Mouse (Mus musculus): ENCODE measurements around the gene Olfr498. TPM values are rescaled to one million over a fixed set of nuclear protein-coding genes. Genes with fewer than 3 reads are reported as not detected.

Olfr498 gene
- polyA plus RNA-seq (2014; fragmentation: Nextera tagmentation; extraction: Ambion mirVana) = not detected in 2 replicates

- Histone ChIP-seq H3K4me1 (ENCODE audit: control insufficient read depth, insufficient read depth, low read length) (no peaks in the 10 kb centered on the region), H3K9ac (replicated peaks; ENCODE audit: low read length) (no peak within 1 kb of the TSS), H3K9me3 (ENCODE audit: control insufficient read depth, low read length) (no peaks in the 10 kb centered on the region), H3K27ac (replicated peaks; ENCODE audit: low read depth, low read length) (no peak within 1 kb of the TSS), H3K27me3 (ENCODE audit: control insufficient read depth, insufficient read depth, low read length) (no peaks in the 10 kb centered on the region), H3K4me2 (ENCODE audit: low read length) (no peak within 1 kb of the TSS), H3K4me3 (replicated peaks; ENCODE audit: low read depth, low read length) (no peak within 1 kb of the TSS), H3K36me3 (ENCODE audit: control insufficient read depth, insufficient read depth, low read length) (no peaks in the 10 kb centered on the region)
- 92% methylated on average over 1 of the region's 1 CpGs for WGBS
- DNase-seq (no peak), ATAC-seq (ENCODE audit: low FRiP score, low TSS enrichment) (no peak)
These were observed at the start of gene Olfr498 for GRCm38 (mm10) chr7:108465026-108465425. Gene Olfr498, plus strand, starts transcription at chr7:108465326.

GRCm38 (mm10) chr7:108420121-108420520 is 45.0 kb upstream of the Olfr498 start, which contains the start of gene Olfr497:
Gene Olfr497, plus strand, starts transcription at chr7:108420421.
- H3K4me3 ChIP-seq (replicated peaks; ENCODE audit: low read depth, low read length) = no peak within 1 kb of the TSS
- no peak for DNase-seq
- H3K27ac ChIP-seq (replicated peaks; ENCODE audit: low read depth, low read length) = no peak within 1 kb of the TSS
- no peak within 1 kb of the TSS for H3K4me2 ChIP-seq (ENCODE audit: low read length)
- H3K9me3 ChIP-seq (ENCODE audit: control insufficient read depth, low read length) = no peaks in the 10 kb centered on the region
- no peaks in the 10 kb centered on the region for H3K4me1 ChIP-seq (ENCODE audit: control insufficient read depth, insufficient read depth, low read length)
- WGBS = 82% methylated on average over 2 of the region's 2 CpGs
- ATAC-seq (ENCODE audit: low FRiP score, low TSS enrichment) = no peak
- no peak within 1 kb of the TSS for H3K9ac ChIP-seq (replicated peaks; ENCODE audit: low read length)
- H3K36me3 ChIP-seq (ENCODE audit: control insufficient read depth, insufficient read depth, low read length) = no peaks in the 10 kb centered on the region
- no peaks in the 10 kb centered on the region for H3K27me3 ChIP-seq (ENCODE audit: control insufficient read depth, insufficient read depth, low read length)

Other genes with a start within 250 kb of the Olfr498 start
- gene Olfr488, start 207.0 kb upstream of the Olfr498 start, polyA plus RNA-seq (2014; fragmentation: Nextera tagmentation; extraction: Ambion mirVana) = not detected in 2 replicates
- not detected in 2 replicates for gene Olfr490, start 176.4 kb upstream of the Olfr498 start, polyA plus RNA-seq (2014; fragmentation: Nextera tagmentation; extraction: Ambion mirVana)
- not detected in 2 replicates for gene Olfr491, start 151.9 kb upstream of the Olfr498 start, polyA plus RNA-seq (2014; fragmentation: Nextera tagmentation; extraction: Ambion mirVana)
- gene Olfr492, start 141.7 kb upstream of the Olfr498 start, polyA plus RNA-seq (2014; fragmentation: Nextera tagmentation; extraction: Ambion mirVana) = not detected in 2 replicates
- gene Olfr493, start 118.3 kb upstream of the Olfr498 start, polyA plus RNA-seq (2014; fragmentation: Nextera tagmentation; extraction: Ambion mirVana) = not detected in 2 replicates
- gene Olfr494, start 100.0 kb upstream of the Olfr498 start, polyA plus RNA-seq (2014; fragmentation: Nextera tagmentation; extraction: Ambion mirVana) = not detected in 2 replicates
- not detected in 2 replicates for gene Olfr495, start 72.2 kb upstream of the Olfr498 start, polyA plus RNA-seq (2014; fragmentation: Nextera tagmentation; extraction: Ambion mirVana)
- gene Olfr497, start 44.9 kb upstream of the Olfr498 start, polyA plus RNA-seq (2014; fragmentation: Nextera tagmentation; extraction: Ambion mirVana) = not detected in 2 replicates
- not detected in 2 replicates for gene Olfr502, start 59.7 kb downstream of the Olfr498 start, polyA plus RNA-seq (2014; fragmentation: Nextera tagmentation; extraction: Ambion mirVana)
- not detected in 2 replicates for gene Olfr503, start 79.2 kb downstream of the Olfr498 start, polyA plus RNA-seq (2014; fragmentation: Nextera tagmentation; extraction: Ambion mirVana)
- not detected in 2 replicates for gene Olfr504, start 100.5 kb downstream of the Olfr498 start, polyA plus RNA-seq (2014; fragmentation: Nextera tagmentation; extraction: Ambion mirVana)
- not detected in 2 replicates for gene Olfr506, start 145.5 kb downstream of the Olfr498 start, polyA plus RNA-seq (2014; fragmentation: Nextera tagmentation; extraction: Ambion mirVana)
- gene Olfr507, start 156.5 kb downstream of the Olfr498 start, polyA plus RNA-seq (2014; fragmentation: Nextera tagmentation; extraction: Ambion mirVana) = not detected in 2 replicates
- gene Olfr508, start 164.7 kb downstream of the Olfr498 start, polyA plus RNA-seq (2014; fragmentation: Nextera tagmentation; extraction: Ambion mirVana) = not detected in 2 replicates
- gene Olfr509, start 186.6 kb downstream of the Olfr498 start, polyA plus RNA-seq (2014; fragmentation: Nextera tagmentation; extraction: Ambion mirVana) = 0.05 TPM in 1 of 2 replicates, not detected in the other
- not detected in 2 replicates for gene Olfr510, start 201.1 kb downstream of the Olfr498 start, polyA plus RNA-seq (2014; fragmentation: Nextera tagmentation; extraction: Ambion mirVana)
- gene Olfr512, start 248.0 kb downstream of the Olfr498 start, polyA plus RNA-seq (2014; fragmentation: Nextera tagmentation; extraction: Ambion mirVana) = not detected in 2 replicates

Measured in midbrain, embryonic 14.5 days (tissue).